Mouse (Mus musculus) lung, postnatal 0 days (tissue): ENCODE data around the gene Parp8.

Experiments used
- CTCF ChIP-seq: IDR thresholded peaks from 2 replicates; pipeline ENCODE4 v1.5.1; 2016; ENCODE audit warnings: antibody characterized with exemption, mild to moderate bottlenecking
- EP300 ChIP-seq: IDR thresholded peaks from 2 replicates; pipeline ENCODE4 v1.6.1; 2016; ENCODE audit warnings: antibody characterized with exemption, mild to moderate bottlenecking, control low read depth

- TF ChIP-seq EP300 (no peak), CTCF (no peak)
Observed at GRCm38 (mm10) chr13:117052748-117053147, 27.4 kb upstream of the Parp8 start.
